Mouse (Mus musculus) neural tube, embryonic 12.5 days (tissue): ENCODE data around the gene Olfr1257. TPM values are rescaled to one million over a fixed set of nuclear protein-coding genes. Genes with fewer than 3 reads are reported as not detected.
"Not testable (repeated sequence)": the region's sequence is repeated elsewhere in the genome, so short reads cannot be mapped to it uniquely, and the experiment has no call there.

Experiments used
- ATAC-seq: fragments of 200-750 bp; cut with Nextera tagmentation; 2 replicates; pipeline ENCODE4 v1.8.0; 2017; ENCODE audit warnings: low read depth, mild to moderate bottlenecking, moderate TSS enrichment, moderate library complexity; ENCODE audit not compliant: low FRiP score
- H3K27ac ChIP-seq: fragments of 300-500 bp; sonication (generic); 2 replicates; pipeline ENCODE4 v1.5.1; 2016
- H3K27me3 ChIP-seq: fragments of 300-500 bp; sonication (generic); replicated peaks from 2 replicates; pipeline ENCODE4 v1.6.1; 2016; ENCODE audit warnings: mild to moderate bottlenecking
- H3K36me3 ChIP-seq: fragments of 300-500 bp; sonication (generic); 2 replicates; pipeline ENCODE4 v1.6.1; 2016; ENCODE audit warnings: mild to moderate bottlenecking
- H3K4me1 ChIP-seq: fragments of 300-500 bp; sonication (generic); 2 replicates; pipeline ENCODE4 v1.6.1; 2016
- H3K4me2 ChIP-seq: fragments of 300-500 bp; sonication (generic); replicated peaks from 2 replicates; pipeline ENCODE4 v1.6.1; 2016; ENCODE audit warnings: mild to moderate bottlenecking
- H3K4me3 ChIP-seq: fragments of 300-500 bp; sonication (generic); 2 replicates; pipeline ENCODE4 v1.5.1; 2016
- H3K9ac ChIP-seq: fragments of 300-500 bp; sonication (generic); 2 replicates; pipeline ENCODE4 v1.6.1; 2016; ENCODE audit warnings: mild to moderate bottlenecking
- H3K9me3 ChIP-seq: fragments of 300-500 bp; sonication (generic); 2 replicates; pipeline ENCODE4 v1.6.1; 2016; ENCODE audit warnings: mild to moderate bottlenecking
- WGBS: fragments of 180-500 bp; shearing (Covaris S2); methylation state at CpG from one replicate; pipeline ENCODE4 v1.1.7; 2016; 5-methylcytosine and 5-hydroxymethylcytosine counted together
- polyA plus RNA-seq: library from polyadenylated mRNA; unstranded; fragments of >200 nt; fragmentation: Nextera tagmentation; extraction: Ambion mirVana; gene quantifications from 2 replicates; pipeline ENCODE4 v1.2.1, GENCODE M21; 2016

Olfr1257 gene
- polyA plus RNA-seq = not detected in 2 replicates

GRCm38 (mm10) chr2:89878137-89878536 lies at the start of gene Olfr1257:
TSS of gene Olfr1257 (plus strand) at chr2:89878437.
- no peak for ATAC-seq
- H3K4me1 ChIP-seq = no peaks in the 10 kb centered on the region
- H3K9ac ChIP-seq = no peak within 1 kb of the TSS
- no peaks in the 10 kb centered on the region for H3K9me3 ChIP-seq
- WGBS = 91% methylated on average over 1 of the region's 1 CpGs
- H3K27ac ChIP-seq = no peak within 1 kb of the TSS
- H3K36me3 ChIP-seq = no peaks in the 10 kb centered on the region
- no peak within 1 kb of the TSS for H3K4me3 ChIP-seq
- H3K27me3 ChIP-seq = no peaks in the 10 kb centered on the region
- no peak within 1 kb of the TSS for H3K4me2 ChIP-seq

GRCm38 (mm10) chr2:89841455-89841854 lies 36.8 kb upstream of the Olfr1257 start, which contains the start of gene Olfr1256:
TSS of gene Olfr1256 (minus strand) at chr2:89841555.
- WGBS = 46% methylated on average over 2 of the region's 2 CpGs
- Histone ChIP-seq H3K27ac (no peak within 1 kb of the TSS), H3K4me3 (no peak within 1 kb of the TSS), H3K36me3 (no peaks in the 10 kb centered on the region), H3K9me3 (no peaks in the 10 kb centered on the region), H3K27me3 (no peaks in the 10 kb centered on the region), H3K4me1 (no peaks in the 10 kb centered on the region), H3K4me2 (no peak within 1 kb of the TSS), H3K9ac (no peak within 1 kb of the TSS)
- ATAC-seq = no peak

GRCm38 (mm10) chr2:89848105-89848504 lies 30.1 kb upstream of the Olfr1257 start, which contains the start of gene Olfr48:
TSS of gene Olfr48 (minus strand) at chr2:89848205.
- WGBS = 79% methylated on average over 5 of the region's 5 CpGs
- no peak within 1 kb of the TSS for H3K4me2 ChIP-seq
- no peaks in the 10 kb centered on the region for H3K4me1 ChIP-seq
- H3K4me3 ChIP-seq = no peak within 1 kb of the TSS
- no peak within 1 kb of the TSS for H3K27ac ChIP-seq
- no peak for ATAC-seq
- no peaks in the 10 kb centered on the region for H3K36me3 ChIP-seq
- H3K9ac ChIP-seq = no peak within 1 kb of the TSS
- no peaks in the 10 kb centered on the region for H3K27me3 ChIP-seq
- no peaks in the 10 kb centered on the region for H3K9me3 ChIP-seq

GRCm38 (mm10) chr2:89849230-89849629 lies 29.0 kb upstream of the Olfr1257 start:
- no peak for ATAC-seq
- no peak overlapping the region for H3K4me3 ChIP-seq

GRCm38 (mm10) chr2:89912616-89913015 lies 34.4 kb downstream of the Olfr1257 start:
- H3K4me2 ChIP-seq, H3K4me1 ChIP-seq, H3K27me3 ChIP-seq, H3K9me3 ChIP-seq, H3K27ac ChIP-seq, H3K36me3 ChIP-seq, H3K4me3 ChIP-seq, H3K9ac ChIP-seq, ATAC-seq: not testable (repeated sequence)
- 97% methylated on average over 9 of the region's 9 CpGs for WGBS

More at GRCm38 (mm10) chr2:89849230-89849629, 29.0 kb upstream of the Olfr1257 start:
- 86% methylated on average over 1 of the region's 1 CpGs for WGBS
- H3K27ac ChIP-seq = no peak overlapping the region
- H3K9ac ChIP-seq = no peak overlapping the region
- H3K27me3 ChIP-seq = no peaks in the 10 kb centered on the region
- H3K4me2 ChIP-seq = no peak overlapping the region
- no peaks in the 10 kb centered on the region for H3K9me3 ChIP-seq
- H3K36me3 ChIP-seq = no peaks in the 10 kb centered on the region
- no peaks in the 10 kb centered on the region for H3K4me1 ChIP-seq

- no peak for ATAC-seq
- Histone ChIP-seq H3K9ac (no peak within 1 kb of the TSS), H3K27ac (no peak within 1 kb of the TSS), H3K4me3 (no peak within 1 kb of the TSS), H3K4me2 (no peak within 1 kb of the TSS), H3K4me1 (no peaks in the 10 kb centered on the region), H3K36me3 (no peaks in the 10 kb centered on the region), H3K9me3 (no peaks in the 10 kb centered on the region), H3K27me3 (no peaks in the 10 kb centered on the region)
Measured at GRCm38 (mm10) chr2:89927009-89927408, 48.8 kb downstream of the Olfr1257 start, which contains the start of gene Olfr1258. TSS of gene Olfr1258 (plus strand) at chr2:89927309.

Other genes starting within 250 kb of the Olfr1257 start
- not detected in 2 replicates for gene Olfr1249, start 243.5 kb upstream of the Olfr1257 start, polyA plus RNA-seq
- gene Olfr1250, start 217.0 kb upstream of the Olfr1257 start, polyA plus RNA-seq = not detected in 2 replicates
- not detected in 2 replicates for gene Olfr1251, start 206.5 kb upstream of the Olfr1257 start, polyA plus RNA-seq
- not detected in 2 replicates for gene Olfr1252, start 153.4 kb upstream of the Olfr1257 start, polyA plus RNA-seq
- gene Olfr1253, start 121.3 kb upstream of the Olfr1257 start, polyA plus RNA-seq = not detected in 2 replicates
- gene Olfr1254, start 84.8 kb upstream of the Olfr1257 start, polyA plus RNA-seq = not detected in 2 replicates
- not detected in 2 replicates for gene Olfr1255, start 66.4 kb upstream of the Olfr1257 start, polyA plus RNA-seq
- not detected in 2 replicates for gene Olfr1256, start 36.9 kb upstream of the Olfr1257 start, polyA plus RNA-seq
- gene Olfr48, start 30.2 kb upstream of the Olfr1257 start, polyA plus RNA-seq = not detected in 2 replicates
- not detected in 2 replicates for gene Olfr1258, start 48.9 kb downstream of the Olfr1257 start, polyA plus RNA-seq
- not detected in 2 replicates for gene Olfr1259, start 70.2 kb downstream of the Olfr1257 start, polyA plus RNA-seq
- gene Olfr1260, start 95.9 kb downstream of the Olfr1257 start, polyA plus RNA-seq = not detected in 2 replicates
- not detected in 2 replicates for gene Olfr1261, start 112.8 kb downstream of the Olfr1257 start, polyA plus RNA-seq
- gene Olfr1262, start 121.7 kb downstream of the Olfr1257 start, polyA plus RNA-seq = not detected in 2 replicates
- gene Olfr1263, start 133.7 kb downstream of the Olfr1257 start, polyA plus RNA-seq = not detected in 2 replicates
- gene Olfr1264, start 147.1 kb downstream of the Olfr1257 start, polyA plus RNA-seq = not detected in 2 replicates
- gene Olfr1265, start 156.9 kb downstream of the Olfr1257 start, polyA plus RNA-seq = not detected in 2 replicates
- gene Olfr140, start 185.2 kb downstream of the Olfr1257 start, polyA plus RNA-seq = not detected in 2 replicates
- not detected in 2 replicates for gene Olfr1269, start 243.0 kb downstream of the Olfr1257 start, polyA plus RNA-seq